Mouse (Mus musculus) bone marrow, adult 2 months (tissue): ENCODE data around the gene Galnt10.

Experiments used
- CTCF ChIP-seq: fragments of 200-500 bp; IDR thresholded peaks from 2 replicates; pipeline ENCODE4 v1.5.1; 2011; ENCODE audit warnings: low read length, control low read depth; ENCODE audit not compliant: control insufficient read depth, insufficient read depth
- POLR2A ChIP-seq: fragments of 200-500 bp; IDR thresholded peaks from 2 replicates; pipeline ENCODE4 v1.6.1; 2011; ENCODE audit warnings: low read depth, mild to moderate bottlenecking, control low read depth, low read length, borderline replicate concordance; ENCODE audit not compliant: control insufficient read depth

- TF ChIP-seq CTCF (no peak), POLR2A (no peak)
Observed at GRCm38 (mm10) chr11:57767171-57767570, 121.9 kb downstream of the Galnt10 start.
